Mouse (Mus musculus): ENCODE measurements at regions not wholly inside any gene's neighbourhood (a gene's known extent, or its start where the extent isn't known, plus 50 kb on each side); places are given as distances from the start of the nearest gene placed in this dataset.

GRCm38 (mm10) chr3:105130228-105130627 is 63.6 kb downstream of the 4930564D02Rik start:
- DNase-seq: no peak

- no peak for DNase-seq
These were observed 64.4 kb downstream of the 4930564D02Rik start for GRCm38 (mm10) chr3:105131053-105131452.

GRCm38 (mm10) chr3:105133011-105133410 is 66.4 kb downstream of the 4930564D02Rik start:
- DNase-seq: no peak

GRCm38 (mm10) chr3:105141170-105141971 is 74.7 kb downstream of the 4930564D02Rik start:
- DNase-seq: no peak

GRCm38 (mm10) chr3:105142631-105143030 is 76.0 kb downstream of the 4930564D02Rik start:
- no peak for DNase-seq

GRCm38 (mm10) chr3:105151475-105152157 is 85.0 kb downstream of the 4930564D02Rik start:
- peak; percentile 58 for DNase-seq

GRCm38 (mm10) chr3:105152158-105152541 is 85.5 kb downstream of the 4930564D02Rik start:
- DNase-seq: no peak

GRCm38 (mm10) chr3:105158376-105158775 is 91.7 kb downstream of the 4930564D02Rik start:
- no peak for DNase-seq

- peak; percentile 74 for DNase-seq
These were observed 98.7 kb downstream of the 4930564D02Rik start for GRCm38 (mm10) chr3:105165355-105165754.

GRCm38 (mm10) chr3:105169117-105169516 is 102.5 kb downstream of the 4930564D02Rik start:
- DNase-seq: no peak

- no peak for DNase-seq
These were observed 104.9 kb downstream of the 4930564D02Rik start for GRCm38 (mm10) chr3:105171527-105171926.

GRCm38 (mm10) chr3:105172054-105172453 is 105.4 kb downstream of the 4930564D02Rik start:
- no peak for DNase-seq

GRCm38 (mm10) chr3:105191303-105191702 is 124.7 kb downstream of the 4930564D02Rik start:
- no peak for DNase-seq

- no peak for DNase-seq
These were observed 125.2 kb downstream of the 4930564D02Rik start for GRCm38 (mm10) chr3:105191830-105192229.

- no peak for DNase-seq
These were observed 134.1 kb downstream of the 4930564D02Rik start for GRCm38 (mm10) chr3:105200735-105201134.

- no peak for DNase-seq
These were observed 142.5 kb downstream of the 4930564D02Rik start for GRCm38 (mm10) chr3:105209164-105209563.

- no peak for DNase-seq
These were observed 144.4 kb downstream of the 4930564D02Rik start for GRCm38 (mm10) chr3:105211023-105211422.

- DNase-seq: no peak
These were observed 145.1 kb downstream of the 4930564D02Rik start for GRCm38 (mm10) chr3:105211726-105212125.

GRCm38 (mm10) chr3:105214867-105215266 is 148.2 kb downstream of the 4930564D02Rik start:
- DNase-seq: no peak

GRCm38 (mm10) chr3:105215729-105216128 is 149.1 kb downstream of the 4930564D02Rik start:
- no peak for DNase-seq

- DNase-seq: no peak
These were observed 153.0 kb downstream of the 4930564D02Rik start for GRCm38 (mm10) chr3:105219630-105220029.

- DNase-seq: no peak
These were observed 154.0 kb downstream of the 4930564D02Rik start for GRCm38 (mm10) chr3:105220641-105221040.

- DNase-seq: no peak
These were observed 156.3 kb downstream of the 4930564D02Rik start for GRCm38 (mm10) chr3:105222925-105223324.

GRCm38 (mm10) chr3:105223671-105224070 is 157.0 kb downstream of the 4930564D02Rik start:
- no peak for DNase-seq

Measured in right cerebral cortex, postnatal 4 days (tissue).